Mouse (Mus musculus): Measurements from ENCODE around the gene Gspt2. TPM values are rescaled to one million over a fixed set of nuclear protein-coding genes. Genes with fewer than 3 reads are reported as not detected.
"Not testable (repeated sequence)": the region's sequence is repeated elsewhere in the genome, so short reads cannot be mapped to it uniquely, and the experiment has no call there.

Gspt2 gene
- 0.67 to 3.5 TPM (median 2.9 TPM) in 3 replicates for total RNA-seq (2017)

DNA sequence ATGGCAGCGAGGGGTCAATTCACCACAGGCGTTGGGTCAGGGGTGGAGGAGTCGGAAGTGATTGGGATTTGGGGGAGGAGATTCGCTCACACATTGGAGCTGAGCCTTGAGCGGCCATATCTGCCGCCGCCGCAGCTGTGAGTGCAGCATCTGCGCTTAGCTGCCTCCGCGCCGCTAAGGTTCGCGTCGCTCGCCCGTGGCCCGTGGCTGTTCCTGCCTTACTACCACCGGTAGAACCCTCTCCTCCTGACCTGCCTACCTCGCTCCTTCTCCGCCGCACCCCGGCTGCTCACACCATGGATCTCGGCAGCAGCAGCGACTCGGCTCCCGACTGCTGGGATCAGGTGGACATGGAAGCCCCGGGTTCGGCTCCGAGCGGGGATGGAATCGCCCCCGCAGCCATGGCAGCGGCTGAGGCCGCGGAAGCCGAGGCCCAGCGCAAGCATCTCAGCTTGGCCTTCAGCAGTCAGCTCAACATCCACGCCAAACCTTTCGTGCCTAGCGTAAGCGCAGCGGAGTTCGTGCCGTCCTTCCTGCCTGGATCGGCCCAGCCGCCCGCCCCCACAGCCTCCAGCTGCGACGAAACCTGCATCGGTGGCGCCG lies at the start of gene Gspt2:
Gspt2 (plus strand) TSS at position 109 of the 603 bp plus-strand sequence.
- ATAC-seq (replicated peaks; ENCODE audit: insufficient number of reproducible peaks, low FRiP score, low TSS enrichment, poor library complexity, severe bottlenecking) = no peak

DNA sequence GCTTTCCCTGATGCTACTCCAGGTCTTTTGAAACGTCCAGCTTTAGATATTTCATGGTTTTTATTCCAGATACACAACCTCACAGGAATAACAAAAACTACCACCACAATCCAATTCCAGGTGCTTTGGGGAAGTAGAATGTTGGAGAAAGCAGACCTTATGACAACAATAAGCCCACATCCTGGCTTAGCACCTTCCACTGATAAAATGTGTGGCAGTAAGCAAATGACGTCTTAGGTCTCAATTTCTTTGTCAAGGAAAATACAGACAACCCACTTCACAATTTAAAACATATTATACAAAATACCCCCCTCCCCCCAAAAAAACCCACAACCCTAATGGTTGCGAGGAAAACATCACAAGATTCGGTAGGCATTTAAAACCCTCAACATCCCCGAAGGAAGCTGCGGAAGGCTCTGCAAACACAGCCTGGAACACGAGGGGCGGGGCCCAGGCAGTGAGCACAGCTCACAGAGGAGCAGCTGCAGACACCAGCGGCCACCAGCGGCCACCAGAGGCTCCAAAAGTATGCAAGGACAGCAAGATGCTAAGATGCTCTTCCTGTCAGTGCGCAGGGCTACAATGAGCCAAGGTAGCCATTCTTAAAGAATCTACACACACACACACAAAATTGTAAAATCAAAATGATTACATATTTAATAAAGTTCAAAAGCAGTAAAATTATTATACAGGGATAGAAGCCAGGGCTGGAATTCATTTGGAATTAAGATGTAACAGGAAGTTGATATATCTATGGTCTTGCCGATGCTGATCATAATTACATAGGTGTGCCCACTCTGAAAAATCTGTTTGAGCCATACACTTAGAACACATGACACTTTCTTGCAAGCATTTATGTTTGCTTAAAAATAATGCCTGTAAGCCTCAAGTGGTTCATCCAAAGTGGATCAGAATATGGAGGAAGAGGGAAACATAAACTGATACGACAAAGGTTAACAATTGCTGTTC lies 10.8 kb upstream of the Gspt2 start:
- no peak for ATAC-seq (replicated peaks; ENCODE audit: insufficient number of reproducible peaks, low FRiP score, low TSS enrichment, poor library complexity, severe bottlenecking)

DNA sequence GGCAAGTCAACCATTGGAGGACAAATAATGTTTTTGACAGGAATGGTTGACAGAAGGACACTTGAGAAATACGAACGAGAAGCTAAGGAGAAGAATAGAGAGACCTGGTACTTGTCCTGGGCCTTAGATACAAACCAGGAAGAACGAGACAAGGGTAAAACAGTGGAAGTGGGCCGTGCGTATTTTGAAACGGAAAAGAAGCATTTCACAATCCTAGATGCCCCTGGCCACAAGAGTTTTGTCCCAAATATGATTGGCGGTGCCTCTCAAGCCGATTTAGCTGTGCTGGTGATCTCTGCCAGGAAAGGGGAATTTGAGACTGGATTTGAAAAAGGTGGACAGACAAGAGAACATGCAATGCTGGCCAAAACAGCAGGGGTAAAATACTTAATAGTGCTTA lies 1.0 kb downstream of the Gspt2 start:
- ATAC-seq (replicated peaks; ENCODE audit: insufficient number of reproducible peaks, low FRiP score, low TSS enrichment, poor library complexity, severe bottlenecking) = no peak

DNA sequence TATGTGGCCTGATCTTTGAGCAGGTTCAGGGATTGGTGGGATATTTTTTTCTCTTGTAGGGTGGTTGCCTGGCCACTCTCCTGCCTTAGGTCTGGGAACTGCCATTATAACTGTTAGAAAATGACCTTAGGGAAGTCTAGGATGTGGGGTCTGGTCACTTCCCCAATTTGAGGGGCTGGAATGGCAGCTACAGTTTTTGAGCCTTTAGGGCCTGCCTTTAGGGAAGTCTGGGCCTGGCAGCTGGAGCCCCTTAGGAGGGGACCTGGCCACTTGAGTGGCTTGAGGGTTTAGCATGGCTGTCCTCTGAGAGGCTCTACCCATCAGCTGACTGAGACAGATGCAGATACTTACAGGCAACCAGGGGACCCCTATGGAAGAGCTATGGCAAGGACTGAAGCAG lies 12.7 kb downstream of the Gspt2 start:
- ATAC-seq (replicated peaks; ENCODE audit: insufficient number of reproducible peaks, low FRiP score, low TSS enrichment, poor library complexity, severe bottlenecking) = no peak

DNA sequence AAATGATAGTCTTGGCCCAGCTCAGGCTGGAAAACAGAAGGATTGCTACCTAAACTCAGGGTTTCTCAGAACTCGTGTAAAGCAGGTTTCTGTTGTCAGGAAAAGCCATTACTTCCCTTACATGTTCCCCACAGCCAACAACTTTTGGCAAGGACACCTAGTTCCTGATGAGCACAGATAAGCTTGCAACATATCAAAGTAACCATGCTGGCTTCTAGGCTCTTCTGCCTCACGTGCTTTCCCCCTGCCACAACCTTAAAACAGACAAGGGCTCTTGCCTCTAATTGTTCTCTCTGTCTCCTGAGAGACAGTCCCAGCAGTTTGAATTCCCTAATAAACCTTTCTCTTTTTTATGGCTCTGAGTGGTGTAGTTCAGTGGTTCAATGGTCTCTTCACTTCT lies 21.9 kb downstream of the Gspt2 start:
- ATAC-seq (replicated peaks; ENCODE audit: insufficient number of reproducible peaks, low FRiP score, low TSS enrichment, poor library complexity, severe bottlenecking) = no peak

DNA sequence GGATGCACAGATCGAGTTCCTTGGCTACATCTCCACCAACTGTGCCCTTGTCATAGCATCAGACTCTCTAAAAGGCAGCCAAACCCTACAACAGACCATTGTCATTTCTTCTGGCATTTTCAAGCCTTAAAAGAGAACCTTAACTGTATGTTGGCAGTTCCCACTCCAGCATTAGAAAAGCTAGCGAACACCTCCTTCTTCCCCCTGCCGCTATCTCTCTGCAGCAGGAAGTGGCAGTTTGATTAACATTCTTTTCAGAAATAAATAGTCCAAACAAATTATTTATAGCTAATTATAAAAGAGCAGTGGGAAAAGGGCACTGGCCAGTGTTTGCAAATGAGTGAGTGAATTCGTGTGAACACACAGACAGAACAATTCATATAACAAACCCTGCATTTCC lies 34.9 kb downstream of the Gspt2 start:
- no peak for ATAC-seq (replicated peaks; ENCODE audit: insufficient number of reproducible peaks, low FRiP score, low TSS enrichment, poor library complexity, severe bottlenecking)

GRCm38 (mm10) chrX:94674977-94675376 lies 39.1 kb downstream of the Gspt2 start:
- no peak for ATAC-seq (replicated peaks; ENCODE audit: insufficient number of reproducible peaks, low FRiP score, low TSS enrichment, poor library complexity, severe bottlenecking)

DNA sequence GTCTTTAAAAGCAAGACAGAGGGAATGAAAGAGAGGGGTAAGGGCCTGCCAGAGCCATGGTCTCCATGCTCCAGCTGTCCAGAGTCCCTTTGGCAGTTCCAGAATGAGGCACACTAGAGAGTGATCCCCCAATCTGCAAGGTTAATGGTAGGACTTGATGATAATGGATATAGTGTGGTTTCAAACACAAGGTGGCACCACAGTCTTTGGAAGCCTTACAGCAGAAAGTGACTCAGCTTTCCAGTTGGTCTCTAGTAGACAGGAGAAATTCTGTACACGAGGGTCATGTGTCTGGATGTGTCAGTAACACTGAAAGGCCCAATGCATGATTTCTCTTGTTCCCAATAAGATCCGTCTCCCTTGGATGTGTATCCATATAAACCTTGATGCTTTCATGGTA lies 45.7 kb downstream of the Gspt2 start:
- ATAC-seq (replicated peaks; ENCODE audit: insufficient number of reproducible peaks, low FRiP score, low TSS enrichment, poor library complexity, severe bottlenecking) = not testable (repeated sequence)

DNA sequence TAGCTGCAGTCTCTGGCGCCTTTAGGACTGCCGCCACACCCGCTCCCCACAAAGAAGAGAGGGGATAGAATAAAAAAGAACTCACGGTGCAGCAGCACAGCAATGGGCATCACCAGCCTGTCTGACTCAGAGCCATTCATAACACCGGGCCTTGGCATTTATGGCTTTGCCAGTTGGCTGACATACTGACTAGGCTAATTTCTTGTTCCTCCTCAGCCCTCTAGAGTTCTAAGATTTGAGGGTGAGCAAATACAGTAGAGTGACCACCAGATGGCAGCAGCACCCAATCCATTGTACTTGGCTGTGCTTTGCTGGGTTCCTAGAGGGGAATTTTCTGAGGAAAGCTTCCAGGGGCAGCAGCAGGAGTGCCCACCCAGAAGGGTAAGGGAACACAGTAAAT lies 53.7 kb downstream of the Gspt2 start:
- ATAC-seq (replicated peaks; ENCODE audit: insufficient number of reproducible peaks, low FRiP score, low TSS enrichment, poor library complexity, severe bottlenecking) = peak; percentile 90

Other genes with a start within 250 kb of the Gspt2 start
- gene Maged1, start 93.9 kb upstream of the Gspt2 start, total RNA-seq (2017) = 0.29 to 1.1 TPM (median 0.29 TPM) in 3 replicates
- 13.6 to 18.1 TPM (median 15.6 TPM) in 3 replicates for gene Zxdb, start 88.5 kb downstream of the Gspt2 start, total RNA-seq (2017)